Mouse (Mus musculus) G1E (cell line): ENCODE measurements around the gene Agt. TPM values are rescaled to one million over a fixed set of nuclear protein-coding genes. Genes with fewer than 3 reads are reported as not detected.

Experiments used
- ATAC-seq: 2 replicates; pipeline ENCODE4 v1.8.0; 2016; ENCODE audit warnings: mild to moderate bottlenecking; ENCODE audit not compliant: insufficient number of reproducible peaks, poor library complexity, low FRiP score, severe bottlenecking; ENCODE audit errors: extremely low read depth
- DNase-seq: peaks from one replicate; pipeline ENCODE4 v3.0.0; 2012; ENCODE audit warnings: low spot score
- H3K27me3 ChIP-seq: 2 replicates; pipeline ENCODE4 v1.6.1; 2012; ENCODE audit warnings: mild to moderate bottlenecking, low read length, inconsistent platforms; ENCODE audit not compliant: insufficient read depth
- H3K36me3 ChIP-seq: replicated peaks from 2 replicates; pipeline ENCODE3; 2012; ENCODE audit warnings: mild to moderate bottlenecking, inconsistent platforms
- H3K4me1 ChIP-seq: 2 replicates; pipeline ENCODE4 v1.6.1; 2012; ENCODE audit warnings: low read depth, low read length, inconsistent platforms, mixed read lengths; ENCODE audit not compliant: insufficient read depth
- H3K4me3 ChIP-seq: 2 replicates; pipeline ENCODE4 v1.5.1; 2012; ENCODE audit warnings: low read depth, mild to moderate bottlenecking, inconsistent platforms, low read length, moderate library complexity, mixed read lengths
- H3K9me3 ChIP-seq: replicated peaks from 2 replicates; pipeline ENCODE4 v1.6.1; 2012; ENCODE audit warnings: inconsistent platforms
- CTCF ChIP-seq: IDR thresholded peaks from 2 replicates; pipeline ENCODE4 v1.5.1; 2012; ENCODE audit warnings: low read depth, low read length, inconsistent platforms, mixed read lengths
- GATA1 ChIP-seq: IDR thresholded peaks from 2 replicates; pipeline ENCODE4 v1.6.1; 2012; ENCODE audit warnings: borderline replicate concordance, low read length, inconsistent platforms, mixed read lengths
- GATA2 ChIP-seq: IDR thresholded peaks from 2 replicates; pipeline ENCODE4 v1.6.1; 2012; ENCODE audit warnings: low read depth, low read length, inconsistent platforms, borderline replicate concordance
- POLR2AphosphoS5 ChIP-seq: IDR thresholded peaks from 2 replicates; pipeline ENCODE4 v1.6.1; 2012; ENCODE audit warnings: low read depth, low read length, inconsistent platforms; ENCODE audit not compliant: insufficient replicate concordance
- TAL1 ChIP-seq: conservative IDR thresholded peaks from 2 replicates; pipeline ENCODE4 v1.6.1; 2012; ENCODE audit warnings: low read depth, low read length, inconsistent platforms, mixed read lengths
- polyA plus RNA-seq: library from polyadenylated mRNA; stranded (reverse); fragments of >175 nt; gene quantifications from 2 replicates; pipeline ENCODE4 v1.2.3, GENCODE M21; 2012
- total RNA-seq, 2 experiments: library from RNA; stranded (forward) in 1 of 2; stranded (reverse) in 1 of 2; fragments of 200-1000 nt in 1 of 2; fragments of >200 nt in 1 of 2; fragmentation: Nextera tagmentation in 1 of 2; gene quantifications; 2 replicates each; pipeline ENCODE4 v1.2.3; 2014 to 2017

The Agt gene
- total and polyA plus RNA-seq, 3 experiments, result not detected

DNA sequence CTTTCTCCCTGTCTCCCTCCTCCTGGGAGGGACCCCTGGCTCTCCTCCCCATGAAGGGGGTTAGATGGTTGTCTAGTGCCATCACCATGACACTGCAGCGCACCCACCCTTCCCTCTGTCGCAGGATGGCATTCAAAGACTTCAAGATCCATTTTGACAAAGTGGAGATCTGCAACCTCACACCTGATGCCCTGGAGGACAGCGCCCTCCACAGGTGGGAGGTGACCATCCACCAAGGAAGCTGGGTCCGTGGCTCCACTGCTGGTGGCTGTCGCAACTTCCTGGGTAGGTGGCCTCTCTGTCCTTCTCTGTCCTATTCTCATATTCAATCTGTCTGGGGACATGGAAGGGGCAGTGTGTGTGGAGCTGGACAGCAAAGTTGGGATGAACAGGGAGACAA lies 34.6 kb upstream of the Agt start:
- no peak overlapping the region for H3K4me3 ChIP-seq
- no peak for DNase-seq
- H3K27me3 ChIP-seq, result peaks cover 4% of the 10 kb centered on the region
- H3K36me3 ChIP-seq, result no peaks in the 10 kb centered on the region
- no peaks in the 10 kb centered on the region for H3K9me3 ChIP-seq
- ATAC-seq, result no peak
- no peak for TF ChIP-seq TAL1
- no peak for TF ChIP-seq CTCF
- no peak for TF ChIP-seq POLR2AphosphoS5
- TF ChIP-seq GATA1, result no peak
- no peak for TF ChIP-seq GATA2
- H3K4me1 ChIP-seq, result no peaks in the 10 kb centered on the region

DNA sequence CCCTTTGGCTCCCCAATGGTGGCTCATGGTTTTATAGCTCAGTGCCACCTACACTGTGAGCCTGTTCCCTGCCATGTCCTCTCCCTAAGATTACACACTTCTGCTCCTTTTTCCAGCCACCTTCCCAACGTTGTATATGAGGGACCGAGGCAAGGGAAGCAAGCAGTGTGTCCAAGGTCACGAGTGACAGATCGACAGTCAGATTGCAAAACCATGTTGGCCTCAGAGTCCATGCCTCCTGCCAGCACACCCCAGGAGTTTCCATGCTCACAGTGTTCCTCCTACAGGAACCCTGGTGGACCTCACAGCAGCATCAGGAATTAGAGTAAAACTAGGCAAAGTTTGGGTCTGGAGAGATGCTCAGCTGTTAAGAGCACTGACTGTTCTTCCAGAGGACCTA lies 19.9 kb upstream of the Agt start:
- Histone ChIP-seq H3K27me3 (peaks cover 2% of the 10 kb centered on the region; the same call in 1 of the 2 replicates), H3K4me3 (no peak overlapping the region), H3K4me1 (no peaks in the 10 kb centered on the region), H3K9me3 (no peaks in the 10 kb centered on the region), H3K36me3 (no peaks in the 10 kb centered on the region)
- ATAC-seq (no peak), DNase-seq (no peak)
- no peak for TF ChIP-seq POLR2AphosphoS5
- no peak for TF ChIP-seq GATA2
- TF ChIP-seq TAL1, result no peak
- TF ChIP-seq CTCF, result no peak
- TF ChIP-seq GATA1, result no peak

DNA sequence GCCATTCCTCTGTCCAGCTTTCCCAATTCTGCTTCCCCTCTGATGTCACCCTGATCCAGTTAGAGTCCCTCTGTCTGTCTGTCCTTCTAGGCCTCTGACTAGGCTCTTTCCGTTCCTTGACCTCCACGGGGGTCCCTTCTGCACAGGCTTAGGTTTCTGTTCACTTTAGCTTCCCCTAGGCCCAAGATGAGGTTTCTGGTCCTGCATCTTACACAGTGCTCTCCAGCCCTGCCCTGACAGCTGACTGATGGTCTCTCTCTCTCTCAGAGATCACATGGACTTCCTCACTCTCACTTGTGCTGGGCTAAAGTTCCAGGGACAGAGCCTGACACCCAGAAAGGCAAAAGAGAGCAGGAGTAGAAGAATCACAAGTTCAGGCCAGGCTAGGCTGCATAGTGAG lies 17.1 kb upstream of the Agt start:
- Histone ChIP-seq H3K36me3 (no peaks in the 10 kb centered on the region), H3K4me1 (no peaks in the 10 kb centered on the region), H3K9me3 (no peaks in the 10 kb centered on the region), H3K27me3 (peaks cover 2% of the 10 kb centered on the region; the same call in 1 of the 2 replicates), H3K4me3 (no peak overlapping the region)
- TF ChIP-seq CTCF (no peak), GATA1 (no peak), TAL1 (no peak), GATA2 (no peak)
- no peak for DNase-seq
- ATAC-seq, result no peak

DNA sequence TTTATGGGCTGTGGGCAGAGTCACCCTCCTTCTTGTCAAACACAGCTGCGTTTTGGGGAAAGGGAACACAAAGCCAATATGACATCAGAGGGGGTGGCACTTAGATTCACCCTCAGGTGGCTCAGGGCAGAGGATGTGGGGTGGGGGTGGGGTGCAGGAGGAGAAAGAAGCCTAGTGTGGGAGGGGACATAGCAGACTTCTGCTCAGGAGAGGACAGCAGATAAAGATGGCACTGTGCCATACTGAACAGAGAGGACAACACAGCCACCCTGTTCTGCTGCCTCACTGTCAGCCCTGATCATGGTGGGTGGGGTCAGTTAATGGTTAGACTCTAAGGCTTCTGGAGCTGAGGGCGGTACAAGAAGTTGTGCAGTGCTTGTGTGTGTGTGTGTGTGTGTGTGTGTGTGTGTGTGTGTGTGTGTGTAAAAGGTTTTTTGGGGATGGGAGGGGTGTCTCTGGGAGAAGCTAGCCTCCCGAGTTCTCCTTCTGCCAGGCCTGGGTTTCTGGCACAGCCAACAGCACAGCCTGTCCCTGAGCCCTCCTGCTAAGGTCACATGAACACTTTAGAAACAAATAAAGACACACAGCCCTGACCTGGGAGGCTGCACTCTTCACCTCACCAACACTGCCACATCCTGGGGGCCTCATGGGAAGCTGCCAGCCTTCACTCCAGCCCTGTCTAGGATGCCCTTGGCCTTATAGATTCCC lies 16.4 kb upstream of the Agt start:
- Histone ChIP-seq H3K36me3 (no peaks in the 10 kb centered on the region), H3K9me3 (no peaks in the 10 kb centered on the region), H3K27me3 (peaks cover 2% of the 10 kb centered on the region; the same call in 1 of the 2 replicates), H3K4me1 (no peaks in the 10 kb centered on the region), H3K4me3 (no peak overlapping the region)
- DNase-seq (no peak), ATAC-seq (no peak)
- no peak for TF ChIP-seq CTCF

DNA sequence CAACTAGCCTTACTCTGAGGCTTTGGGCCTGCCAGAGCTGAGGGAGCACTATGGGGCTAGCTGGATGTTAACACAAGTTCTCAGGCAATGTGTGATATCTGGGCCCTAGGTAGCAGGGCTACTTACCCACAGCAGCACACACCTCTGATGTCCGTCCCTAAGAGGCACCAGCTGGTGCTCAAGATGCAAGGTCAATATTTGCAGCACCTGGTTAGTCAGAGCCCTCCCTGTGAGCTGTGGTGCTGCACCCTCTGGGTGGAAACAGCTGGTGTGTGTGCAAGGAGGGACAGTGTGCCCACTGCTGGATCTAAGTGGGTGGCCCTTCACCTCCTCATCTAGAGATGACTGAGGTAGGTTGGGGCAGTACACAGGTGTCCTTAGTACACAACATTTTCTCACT lies 7.2 kb upstream of the Agt start:
- Histone ChIP-seq H3K27me3 (no peaks in the 10 kb centered on the region; the same call in 1 of the 2 replicates), H3K4me1 (peaks cover 5% of the 10 kb centered on the region)

DNA sequence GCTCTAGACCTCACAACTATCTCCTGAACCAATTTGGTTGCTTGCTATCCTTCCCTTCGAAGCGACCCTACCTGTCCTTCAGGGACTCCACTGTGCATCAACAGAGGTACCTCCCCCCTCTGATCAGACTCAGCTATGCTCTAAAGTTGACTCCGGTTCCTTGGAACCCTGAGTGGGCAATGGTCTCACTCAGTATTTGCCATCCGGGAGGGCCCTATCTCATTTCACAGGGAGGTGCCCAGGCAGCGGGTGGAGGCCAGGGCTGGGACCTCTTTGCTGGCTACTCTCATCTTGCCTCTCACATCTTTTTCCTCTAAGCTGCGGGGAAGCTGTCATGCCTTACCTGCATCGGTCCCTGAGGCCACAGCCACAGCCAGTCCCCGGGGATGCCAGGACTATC lies 6.3 kb upstream of the Agt start, which contains the start of gene Capn9:
TSS of gene Capn9 (plus strand) at position 301 of the 400 bp plus-strand sequence.
- TF ChIP-seq GATA2 (no peak), CTCF (no peak), POLR2AphosphoS5 (no peak), TAL1 (no peak), GATA1 (no peak)
- no peak for ATAC-seq
- no peaks in the 10 kb centered on the region for H3K9me3 ChIP-seq
- H3K4me1 ChIP-seq, result peaks cover 5% of the 10 kb centered on the region
- no peaks in the 10 kb centered on the region; the same call in 1 of the 2 replicates for H3K27me3 ChIP-seq
- DNase-seq, result no peak
- no peaks in the 10 kb centered on the region for H3K36me3 ChIP-seq
- no peak within 1 kb of the TSS for H3K4me3 ChIP-seq

More for the DNA sequence above, 7.2 kb upstream of the Agt start:
- no peaks in the 10 kb centered on the region for H3K36me3 ChIP-seq
- no peak overlapping the region for H3K4me3 ChIP-seq
- DNase-seq, result no peak
- no peak for TF ChIP-seq GATA2
- TF ChIP-seq GATA1, result no peak
- no peak for TF ChIP-seq TAL1
- TF ChIP-seq CTCF, result no peak
- TF ChIP-seq POLR2AphosphoS5, result no peak
- no peaks in the 10 kb centered on the region for H3K9me3 ChIP-seq
- no peak for ATAC-seq
